Mouse (Mus musculus): ENCODE measurements at regions not wholly inside any gene's neighbourhood (a gene's known extent, or its start where the extent isn't known, plus 50 kb on each side); places are given as distances from the start of the nearest gene placed in this dataset.
"Not testable (repeated sequence)": the region's sequence is repeated elsewhere in the genome, so short reads cannot be mapped to it uniquely, and the experiment has no call there.

DNA sequence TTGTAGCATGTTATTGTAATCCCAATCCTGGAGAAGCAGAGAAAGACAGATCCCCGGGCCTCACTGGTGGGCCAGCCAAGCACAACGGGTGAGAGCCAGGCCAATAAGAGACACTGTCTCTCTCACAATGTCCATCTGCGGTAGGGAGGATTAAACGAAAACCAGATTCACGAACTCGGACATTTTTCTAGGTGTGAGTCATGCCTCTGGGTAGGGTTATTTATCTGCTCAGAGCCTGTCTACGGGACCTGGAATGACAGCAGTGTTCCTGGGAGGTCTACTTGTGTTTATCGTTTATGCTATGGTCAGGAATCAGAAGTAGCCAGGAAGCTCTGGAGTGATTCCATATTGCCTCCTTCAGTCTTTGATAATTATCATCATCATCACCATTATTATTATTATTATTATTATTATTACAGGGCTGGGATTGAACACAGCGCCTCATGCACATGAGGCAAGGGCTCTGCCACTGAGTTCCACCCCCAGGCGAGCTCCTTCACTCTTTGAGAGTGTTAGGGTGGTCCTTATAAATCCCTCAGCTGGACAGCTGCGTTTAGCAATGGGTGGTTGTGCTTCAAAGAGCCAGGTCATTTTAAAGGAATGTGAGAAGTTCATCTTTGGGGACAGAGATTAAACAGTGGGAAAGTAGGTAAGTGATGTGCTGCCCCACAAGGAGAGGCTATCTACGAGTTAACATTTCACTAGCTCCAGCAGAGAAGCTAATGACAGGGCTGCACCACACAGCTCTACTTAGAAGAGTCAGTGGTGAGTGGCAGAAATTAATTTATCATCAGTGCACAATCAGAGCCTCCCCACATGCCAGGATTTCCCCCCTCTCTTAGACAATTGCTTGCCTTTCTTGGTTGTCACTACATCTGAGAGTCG, 116.3 kb downstream of the Enc1 start:
- DNase-seq (ENCODE audit: low spot score): no peak

DNA sequence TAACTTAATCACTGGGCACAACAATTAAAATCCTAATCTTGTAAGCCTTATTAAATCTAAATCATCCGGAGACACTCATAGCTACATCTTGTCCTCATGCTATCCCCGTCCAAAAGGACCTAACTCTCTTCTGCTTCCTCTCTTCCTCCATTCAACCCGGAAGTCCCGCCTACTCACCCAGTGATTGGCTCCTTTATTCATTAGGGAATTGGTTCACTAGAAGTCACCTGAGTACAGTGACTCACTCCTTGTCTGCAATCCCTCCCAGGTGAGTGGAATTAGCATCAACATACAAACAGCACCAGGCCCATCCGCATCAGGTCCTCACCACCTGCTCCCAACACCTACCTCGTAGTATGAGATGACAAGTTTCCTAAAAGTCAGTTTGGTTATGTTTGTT, 114.5 kb downstream of the Enc1 start:
- DNase-seq (ENCODE audit: low spot score): not testable (repeated sequence)

DNA sequence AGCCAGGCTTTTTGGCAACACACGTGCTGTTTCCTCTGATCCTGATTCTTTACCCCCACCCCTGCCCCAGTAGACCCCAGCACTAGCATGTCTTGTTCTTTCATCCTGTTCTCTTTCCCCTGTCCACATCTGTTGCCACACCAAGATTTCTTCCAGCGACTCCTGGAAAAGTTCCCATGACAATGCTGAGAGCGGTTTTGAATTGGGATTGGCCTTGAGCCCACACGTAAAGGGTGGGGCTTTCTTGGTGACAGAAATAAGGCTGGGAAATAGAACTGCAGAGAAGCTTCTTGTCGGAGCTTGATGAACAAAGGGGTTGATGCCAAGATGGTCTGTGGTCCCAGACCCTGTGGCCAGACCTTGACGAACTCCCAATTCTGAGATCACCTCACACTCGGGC, 106.8 kb downstream of the Enc1 start:
- DNase-seq (ENCODE audit: low spot score): peak; percentile 23

DNA sequence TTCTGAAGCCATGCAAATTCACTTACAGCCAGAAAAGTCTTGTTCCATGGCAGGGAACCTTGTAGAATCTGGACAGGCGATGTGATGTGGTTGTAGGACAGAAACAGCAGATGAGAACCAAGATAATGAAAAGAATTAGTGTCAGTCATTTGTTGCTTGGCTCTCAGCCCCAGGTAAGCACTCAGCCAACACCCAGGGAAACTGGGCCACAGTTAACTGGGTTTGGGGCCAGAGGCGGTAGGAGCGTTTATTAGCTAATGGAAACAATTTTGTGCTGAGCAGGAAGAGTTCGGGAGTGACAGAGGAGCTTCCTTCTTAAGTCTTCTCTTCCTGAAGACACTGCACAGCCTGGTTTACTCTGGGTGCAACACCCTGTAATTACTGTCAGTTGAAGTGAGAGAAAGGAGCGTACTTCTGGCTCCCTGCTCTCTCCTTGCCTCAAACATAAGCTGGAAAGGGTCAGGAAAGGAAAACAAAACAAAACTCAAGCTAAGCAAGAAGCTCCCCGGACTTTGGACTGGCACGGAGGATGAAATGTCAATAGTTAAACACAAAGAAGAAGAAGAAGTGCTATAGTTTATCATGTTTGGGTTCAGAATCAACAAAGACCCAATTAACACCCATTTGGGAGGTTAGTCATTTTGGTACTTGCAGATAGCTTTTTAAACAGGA, 100.4 kb downstream of the Enc1 start:
- DNase-seq (ENCODE audit: low spot score): no peak

DNA sequence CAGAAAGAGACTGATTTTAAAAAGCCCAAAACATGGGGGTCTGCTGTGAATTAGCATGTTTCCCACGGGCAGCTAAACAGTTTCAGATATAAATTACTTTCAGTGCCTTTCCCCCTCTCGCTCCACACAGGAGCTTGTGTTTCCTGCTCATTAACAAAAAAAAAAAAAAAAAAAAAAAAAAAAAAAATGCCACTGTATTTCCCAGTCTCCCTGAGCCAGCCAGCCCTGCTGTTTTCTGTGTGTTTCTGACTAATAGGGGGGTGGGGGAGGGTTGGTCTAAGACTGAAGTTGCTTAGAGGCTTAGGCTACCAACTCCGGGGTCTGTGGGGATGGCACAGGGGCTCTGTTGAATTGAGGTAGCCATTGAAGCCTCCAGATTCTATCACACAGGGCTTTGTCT, 97.0 kb downstream of the Enc1 start:
- no peak for DNase-seq (ENCODE audit: low spot score)

DNA sequence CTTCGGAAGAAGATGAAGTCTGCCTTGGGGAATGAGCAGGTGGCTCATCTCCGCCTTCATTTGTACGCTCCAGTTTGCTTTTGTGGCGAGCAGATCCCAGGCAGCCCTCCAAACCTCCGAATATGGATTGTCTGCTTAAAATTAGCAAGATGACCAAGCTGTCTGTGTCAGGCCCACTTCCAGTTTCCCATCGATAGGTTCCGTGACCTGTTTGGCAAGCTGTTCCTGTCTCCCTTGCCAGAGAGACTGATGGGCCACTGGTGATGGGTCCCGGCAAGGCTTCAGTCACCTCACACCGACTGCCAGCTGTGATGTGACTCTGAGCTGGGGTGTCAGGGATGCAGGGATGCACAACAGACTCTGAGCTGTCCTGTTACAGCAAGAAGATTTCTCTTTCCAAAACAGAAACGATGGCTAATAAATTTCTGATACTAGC, 96.4 kb downstream of the Enc1 start:
- DNase-seq (ENCODE audit: low spot score): peak; percentile 60

GRCm38 (mm10) chr13:97333801-97334534, 93.1 kb downstream of the Enc1 start:
- DNase-seq (ENCODE audit: low spot score): no peak

- no peak for DNase-seq (ENCODE audit: low spot score)
Measured at GRCm38 (mm10) chr13:97331072-97331471, 90.2 kb downstream of the Enc1 start.

- DNase-seq (ENCODE audit: low spot score): not testable (repeated sequence)
Measured at GRCm38 (mm10) chr13:97321307-97321706, 80.4 kb downstream of the Enc1 start.

- DNase-seq (ENCODE audit: low spot score): no peak
Measured at GRCm38 (mm10) chr13:97320756-97321155, 79.9 kb downstream of the Enc1 start.

- DNase-seq (ENCODE audit: low spot score): no peak
Measured at GRCm38 (mm10) chr13:97320298-97320697, 79.4 kb downstream of the Enc1 start.

GRCm38 (mm10) chr13:97317633-97318032, 76.7 kb downstream of the Enc1 start:
- DNase-seq (ENCODE audit: low spot score): no peak

DNA sequence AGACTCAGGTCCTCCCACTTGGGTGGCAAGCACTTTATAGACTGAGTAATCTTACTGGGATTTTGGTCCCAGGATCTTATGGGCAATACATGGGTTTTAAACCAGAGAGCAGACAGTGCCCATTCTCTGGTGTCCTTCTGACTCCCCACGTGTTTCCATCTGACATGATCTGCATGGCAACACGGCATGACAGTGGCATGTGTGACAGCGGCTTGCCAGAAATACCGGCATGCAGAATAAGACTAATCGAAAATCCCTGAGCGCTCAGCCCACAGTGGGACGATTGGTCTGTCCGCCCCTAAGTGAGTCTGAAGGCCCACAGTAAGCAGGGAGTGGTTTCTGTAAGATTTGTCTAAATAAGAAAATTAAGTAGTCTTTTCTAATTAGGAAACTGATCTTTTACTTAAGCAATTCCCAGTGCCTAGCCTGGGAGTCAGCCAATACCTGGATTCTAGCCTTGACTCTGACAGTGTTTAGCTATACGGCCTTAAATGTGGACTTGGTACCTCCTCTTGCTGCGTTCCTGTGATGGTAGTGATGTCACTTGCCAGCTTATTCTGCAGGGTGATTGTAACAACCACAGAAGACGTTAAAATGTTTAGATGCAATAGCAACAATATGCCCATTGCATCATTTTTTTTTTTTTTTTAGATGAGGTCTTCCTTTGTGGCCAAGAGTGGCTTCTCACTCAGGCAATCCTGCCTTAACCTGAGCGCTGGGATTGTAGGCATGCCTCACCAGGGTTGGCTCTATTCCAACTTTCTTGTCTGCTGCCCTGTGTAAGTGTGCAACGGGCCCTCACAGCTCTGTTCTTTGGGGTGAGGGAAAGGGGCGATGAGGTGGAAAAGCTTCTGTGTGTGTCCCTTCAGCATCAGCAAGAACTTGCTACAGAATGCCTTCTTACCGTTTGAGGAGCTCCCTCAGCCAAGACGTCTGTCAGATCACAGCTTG, 71.8 kb downstream of the Enc1 start:
- no peak for DNase-seq (ENCODE audit: low spot score)

DNA sequence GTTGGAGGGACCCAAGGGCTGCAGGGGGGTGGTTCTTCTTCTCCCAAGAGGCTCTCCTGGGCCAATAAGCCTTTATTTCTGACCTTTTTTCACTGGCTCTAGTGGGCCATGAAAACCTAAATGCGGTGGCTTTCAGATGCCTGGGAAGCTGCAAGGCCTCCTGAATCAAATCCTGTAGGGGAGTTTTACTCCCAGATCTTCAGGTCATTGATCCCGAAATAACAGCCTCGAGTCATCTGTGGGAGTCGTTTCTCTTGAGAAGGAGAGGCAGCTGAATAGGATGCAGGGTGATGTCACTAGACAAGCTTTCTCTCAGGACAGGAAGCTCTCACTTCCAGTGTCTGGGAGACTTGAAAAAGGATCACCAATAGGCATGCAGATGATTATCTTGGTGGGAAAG, 70.4 kb downstream of the Enc1 start:
- no peak for DNase-seq (ENCODE audit: low spot score)

DNA sequence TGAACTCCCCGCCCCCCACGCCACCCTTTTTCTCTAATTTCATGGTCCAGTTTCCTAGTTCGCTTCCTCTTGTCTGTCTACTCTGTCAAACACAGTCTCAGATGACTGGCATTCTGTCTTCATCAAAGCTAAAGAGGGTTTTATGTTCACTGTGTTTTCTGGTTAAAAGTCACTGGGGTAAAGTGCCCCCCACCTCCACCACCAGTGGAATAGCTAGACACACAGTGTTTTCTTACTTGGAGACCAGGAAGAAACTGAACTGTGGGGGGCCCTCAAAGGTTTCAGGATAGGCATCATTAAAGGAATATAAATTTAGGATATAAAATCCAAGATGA, 69.9 kb downstream of the Enc1 start:
- DNase-seq (ENCODE audit: low spot score): no peak

GRCm38 (mm10) chr13:97310186-97310854, 69.4 kb downstream of the Enc1 start:
- peak; percentile 50 for DNase-seq (ENCODE audit: low spot score)

GRCm38 (mm10) chr13:97309411-97309810, 68.5 kb downstream of the Enc1 start:
- DNase-seq (ENCODE audit: low spot score): no peak

DNA sequence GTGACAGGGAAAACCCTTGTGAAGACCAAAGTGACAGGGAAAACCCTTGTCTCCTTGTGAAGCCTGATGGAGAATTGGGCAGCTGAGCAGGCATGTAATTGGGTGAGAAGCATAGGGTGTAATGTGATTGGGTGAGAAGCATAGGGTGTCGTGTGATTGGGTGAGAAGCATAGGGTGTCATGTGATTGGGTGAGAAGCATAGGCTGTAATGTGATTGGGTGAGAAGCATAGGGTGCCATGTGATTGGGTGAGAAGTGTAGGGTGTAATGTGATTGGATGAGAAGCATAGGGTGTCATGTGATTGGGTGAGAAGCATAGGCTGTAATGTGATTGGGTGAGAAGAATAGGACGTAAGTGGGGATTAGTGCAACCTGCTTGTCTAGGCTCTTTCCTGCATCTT, 67.5 kb downstream of the Enc1 start:
- no peak for DNase-seq (ENCODE audit: low spot score)
